Mouse (Mus musculus): ENCODE data around the gene Adamtsl3.

DNA sequence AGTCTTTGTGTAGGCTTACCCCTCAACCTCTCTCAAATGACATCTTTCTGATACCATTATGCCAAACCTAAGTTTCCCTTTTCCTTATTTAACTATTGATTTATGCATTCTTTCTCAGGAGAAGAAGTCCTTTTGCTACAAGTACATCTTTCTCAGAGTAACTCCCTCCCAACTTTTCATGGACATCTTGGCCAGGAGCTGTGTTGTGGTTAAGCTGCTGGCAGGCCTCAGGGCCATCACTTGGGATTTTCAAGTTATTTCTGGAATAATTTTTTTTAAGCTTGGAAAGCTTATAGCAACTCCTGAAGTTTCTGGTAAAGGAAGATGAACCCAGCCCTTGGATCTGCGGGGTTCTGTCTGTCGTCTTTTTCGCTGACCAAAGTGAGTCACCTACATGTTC is 51.6 kb downstream of the Adamtsl3 start:
- TF ChIP-seq CTCF (IDR thresholded peaks at IDR 0.05; ENCODE audit: low read depth, low read length) (no peak), POLR2A (IDR thresholded peaks at IDR 0.05; ENCODE audit: borderline replicate concordance, low read depth, low read length) (no peak)
